Comparison of ENCODE assay signal across 19 mouse cellular contexts in the genomic region with DNA sequence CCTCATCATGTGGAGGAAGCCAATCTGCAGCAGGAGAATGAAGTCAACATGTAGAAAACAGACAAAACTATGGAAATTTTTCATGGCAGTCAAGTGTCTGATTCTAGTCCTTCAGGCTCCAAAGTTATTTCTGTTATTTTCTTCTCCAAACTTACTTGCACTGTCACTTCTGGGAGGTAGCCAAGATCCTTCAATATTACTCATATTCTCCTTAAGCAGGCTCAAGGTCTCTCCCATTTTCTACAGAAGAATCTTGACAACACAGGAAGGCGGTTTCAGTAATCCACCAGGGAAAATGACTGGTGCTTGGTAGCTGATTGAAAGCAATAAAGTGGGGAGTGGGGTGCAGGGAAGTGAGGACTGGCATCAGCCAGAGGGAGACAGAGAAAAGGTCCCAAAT.
"Had no signal": no experiment of that assay in that cellular context is flagged by ENCODE, and none has a peak within 500 bp of the region (broad histone marks: within the 10 kb centered on the region; RNA-seq: fewer than 3 reads in every experiment).

No protein-coding gene starts in this region.

- H3K4me2 ChIP-seq: liver, embryonic 13.5 days; lung, embryonic 15.5 days; midbrain, embryonic 11.5 days; midbrain, embryonic 15.5 days; neural tube, embryonic 12.5 days; neural tube, embryonic 15.5 days; stomach, embryonic 15.5 days had no signal

- H3K9ac ChIP-seq: liver, embryonic 13.5 days; lung, embryonic 15.5 days; midbrain, embryonic 15.5 days; neural tube, embryonic 12.5 days; neural tube, embryonic 15.5 days; stomach, embryonic 15.5 days had no signal

- H3K27me3 ChIP-seq: liver, embryonic 13.5 days; lung, embryonic 15.5 days; midbrain, embryonic 15.5 days; neural tube, embryonic 12.5 days; neural tube, embryonic 15.5 days; stomach, embryonic 15.5 days had no signal

- ATAC-seq: midbrain, embryonic 15.5 days had no signal

- H3K4me1 ChIP-seq: midbrain, embryonic 15.5 days; neural tube, embryonic 12.5 days; neural tube, embryonic 15.5 days; stomach, embryonic 15.5 days had no signal

- H3K27ac ChIP-seq: kidney, postnatal 0 days; layer of hippocampus, adult 2 months; left cerebral cortex, adult 2 months; liver, embryonic 13.5 days; lung, embryonic 15.5 days; midbrain, embryonic 15.5 days; neural tube, embryonic 12.5 days; neural tube, embryonic 15.5 days; stomach, embryonic 15.5 days had no signal

- H3K9me3 ChIP-seq: liver, embryonic 13.5 days; lung, embryonic 15.5 days; midbrain, embryonic 15.5 days; neural tube, embryonic 12.5 days; neural tube, embryonic 15.5 days; stomach, embryonic 15.5 days had no signal

- H3K4me3 ChIP-seq: layer of hippocampus, adult 2 months; left cerebral cortex, adult 2 months; liver, embryonic 13.5 days; lung, embryonic 15.5 days; midbrain, embryonic 15.5 days; neural tube, embryonic 12.5 days; neural tube, embryonic 15.5 days; stomach, embryonic 15.5 days had no signal

- DNase-seq: kidney, adult 2 months; kidney, postnatal 25 days; layer of hippocampus, postnatal 36 days; liver, embryonic 13.5 days; lung, postnatal 14 days; right cerebral cortex, adult 18-20 months; right cerebral cortex, postnatal 14 days; right cerebral cortex, postnatal 4 days; spleen, adult 18-20 months; thymus, postnatal 25 days had no signal
